Mouse (Mus musculus): ENCODE results near the gene Gpr31b. TPM values are rescaled to one million over a fixed set of nuclear protein-coding genes. Genes with fewer than 3 reads are reported as not detected.

Gpr31b gene
- total RNA-seq, 2 experiments from 2014 or later, result not detected

Other genes with a start within 250 kb of the Gpr31b start
- gene Mas1, start 184.2 kb downstream of the Gpr31b start, total RNA-seq (2021), result 1 to 10 TPM; 1.3 to 1.6 TPM
- gene Mrgprh, start 176.3 kb downstream of the Gpr31b start, total RNA-seq (2021), result 1 to 10 TPM; 1.8 to 2.0 TPM
- gene Pnldc1, start 142.1 kb downstream of the Gpr31b start, total RNA-seq (2021), result 1 to 10 TPM in 1 of 2 experiments, under 1 TPM in 1; 0.31 to 2.0 TPM
- gene Tcp1, start 136.6 kb downstream of the Gpr31b start, total RNA-seq (2021), result 100 to 1,000 TPM; 290 to 292 TPM
- 10 to 100 TPM; 81.4 to 83.4 TPM for gene Mrpl18, start 136.0 kb downstream of the Gpr31b start, total RNA-seq (2021)
- gene Acat3, start 111.7 kb downstream of the Gpr31b start, total RNA-seq (2021), result under 1 TPM in 1 of 2 experiments, not detected in 1; 0.49 TPM
- gene Acat2, start 91.5 kb downstream of the Gpr31b start, total RNA-seq (2021), result 10 to 100 TPM; 23.3 to 26.6 TPM
- gene Wtap, start 58.1 kb downstream of the Gpr31b start, total RNA-seq (2021), result 10 to 100 TPM; 51.2 to 58.4 TPM
- 100 to 1,000 TPM; 184 to 217 TPM for gene Sod2, start 45.5 kb downstream of the Gpr31b start, total RNA-seq (2021)
- gene Tcp10b, start 8.8 kb upstream of the Gpr31b start, total RNA-seq (2021), result under 1 TPM; 0.37 to 0.39 TPM
- under 1 TPM in 1 of 2 experiments, not detected in 1; 0.34 TPM for gene Unc93a, start 79.5 kb upstream of the Gpr31b start, total RNA-seq (2021)
- not detected for gene Smok2a, start 168.9 kb upstream of the Gpr31b start, total RNA-seq (2021)
- not detected for gene Smok2b, start 178.0 kb upstream of the Gpr31b start, total RNA-seq (2021)

All from gastrocnemius, postnatal 4 days (tissue).